Mouse (Mus musculus) brain, embryonic 18.5 days (tissue): ENCODE results near the gene Syt1.

Experiments
- DNase-seq: peaks from one replicate; pipeline ENCODE4 v3.0.0-alpha.2; 2012; ENCODE audit warnings: low read depth, low spot score

Gene Syt1

DNA sequence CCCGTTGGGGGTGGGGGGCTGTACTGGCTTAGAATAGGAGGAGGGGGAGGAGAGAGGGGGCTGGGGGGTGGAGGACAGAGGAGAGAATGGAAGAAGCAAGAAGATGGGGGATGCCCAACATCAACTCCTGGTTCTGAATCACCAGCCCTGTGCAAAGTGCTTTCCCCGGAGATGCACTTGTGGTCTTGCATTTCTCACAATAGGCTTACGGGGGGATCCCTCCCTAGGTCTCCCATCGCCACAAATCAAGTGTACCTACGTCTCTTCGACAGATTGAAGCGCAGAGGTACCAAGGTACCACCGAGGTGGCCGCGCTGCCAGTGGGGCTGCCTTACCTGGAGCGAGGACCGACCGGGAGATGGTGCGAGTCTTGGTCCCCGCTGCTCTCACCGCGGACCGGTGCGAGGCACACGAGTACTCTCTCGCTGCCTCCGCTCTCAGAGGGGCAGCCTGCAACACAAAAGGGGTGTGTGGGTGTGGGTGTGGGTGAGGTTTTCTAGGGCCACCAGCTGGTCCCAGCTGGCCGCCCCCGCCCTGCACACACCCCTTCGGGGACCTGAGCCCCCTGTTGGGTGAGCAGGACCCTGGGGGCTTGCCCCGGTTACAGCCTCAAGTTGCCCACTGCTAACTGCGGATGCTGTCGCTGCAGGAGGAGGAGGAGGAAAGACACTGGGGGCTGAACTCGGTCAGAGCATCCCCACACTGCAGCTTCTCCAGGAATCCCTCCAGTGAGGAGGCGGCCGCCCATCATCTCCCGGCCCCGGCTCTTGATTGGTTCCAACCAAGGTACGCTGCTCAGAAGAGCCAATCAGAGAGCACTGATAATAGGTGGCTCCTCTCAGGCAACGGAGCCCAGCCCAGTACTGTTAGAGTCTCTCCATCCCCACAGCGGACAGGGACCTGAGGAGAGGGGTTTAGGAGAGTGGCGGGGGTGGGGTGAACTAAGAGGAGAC, at the start of gene Syt1:
Gene Syt1, minus strand, starts transcription at position 742 of the 953 bp plus-strand sequence.
- peak; percentile 91 for DNase-seq

DNA sequence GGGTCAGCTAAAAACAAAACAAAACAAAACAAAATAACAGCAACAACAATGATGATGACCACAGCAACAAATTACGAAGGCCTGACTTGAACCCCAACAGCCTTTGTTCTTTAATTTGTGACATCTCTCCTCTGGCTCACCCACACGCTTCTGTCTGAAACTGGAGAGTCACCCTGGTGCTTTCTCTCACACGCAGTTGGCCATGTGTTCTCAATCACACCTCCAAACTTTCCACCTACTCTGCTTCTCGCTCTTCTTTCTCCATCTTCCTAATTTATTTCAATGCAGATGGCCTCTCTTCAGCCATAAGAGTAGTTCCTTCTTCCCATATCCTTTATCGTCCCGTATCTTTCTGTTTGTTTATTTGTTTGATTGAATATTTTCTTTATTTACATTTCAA, 45.7 kb upstream of the Syt1 start:
- no peak for DNase-seq

DNA sequence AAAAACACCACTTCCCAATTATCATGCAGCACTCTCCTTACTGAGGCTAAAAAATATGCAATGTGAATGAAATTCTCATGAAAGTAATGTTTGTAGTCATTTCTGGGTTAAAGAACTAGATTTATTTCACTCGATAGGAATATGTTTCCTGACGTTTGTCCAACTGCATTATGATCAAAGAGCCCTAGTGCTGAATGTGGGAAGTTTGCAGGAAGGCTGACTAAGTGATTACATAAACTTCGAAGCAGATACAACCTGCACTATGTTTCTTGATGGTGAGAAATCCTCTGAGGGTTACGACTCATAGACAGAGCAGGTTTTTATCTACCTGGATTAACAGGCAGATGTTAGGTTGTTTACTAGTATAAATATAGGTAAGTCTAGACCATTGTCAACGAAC, 36.8 kb upstream of the Syt1 start:
- no peak for DNase-seq

DNA sequence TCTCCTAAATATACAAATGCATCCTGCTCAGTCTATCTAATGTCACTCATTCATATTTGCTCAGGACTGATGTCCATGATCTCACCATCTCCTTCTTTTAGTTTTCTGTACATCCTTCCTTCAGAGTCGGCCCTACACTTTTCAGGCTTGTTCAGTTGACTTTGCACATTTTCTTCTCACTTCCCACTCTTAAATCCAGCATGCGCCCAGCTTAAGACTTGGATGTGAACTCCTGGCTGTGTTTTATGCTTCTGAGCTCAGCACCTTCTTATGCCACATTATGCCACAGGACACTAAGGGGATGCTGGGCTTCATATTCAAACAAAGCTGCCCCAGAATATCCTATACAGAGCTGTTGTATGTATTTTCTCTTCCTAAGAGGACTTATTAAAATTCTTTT, 36.2 kb upstream of the Syt1 start:
- no peak for DNase-seq

DNA sequence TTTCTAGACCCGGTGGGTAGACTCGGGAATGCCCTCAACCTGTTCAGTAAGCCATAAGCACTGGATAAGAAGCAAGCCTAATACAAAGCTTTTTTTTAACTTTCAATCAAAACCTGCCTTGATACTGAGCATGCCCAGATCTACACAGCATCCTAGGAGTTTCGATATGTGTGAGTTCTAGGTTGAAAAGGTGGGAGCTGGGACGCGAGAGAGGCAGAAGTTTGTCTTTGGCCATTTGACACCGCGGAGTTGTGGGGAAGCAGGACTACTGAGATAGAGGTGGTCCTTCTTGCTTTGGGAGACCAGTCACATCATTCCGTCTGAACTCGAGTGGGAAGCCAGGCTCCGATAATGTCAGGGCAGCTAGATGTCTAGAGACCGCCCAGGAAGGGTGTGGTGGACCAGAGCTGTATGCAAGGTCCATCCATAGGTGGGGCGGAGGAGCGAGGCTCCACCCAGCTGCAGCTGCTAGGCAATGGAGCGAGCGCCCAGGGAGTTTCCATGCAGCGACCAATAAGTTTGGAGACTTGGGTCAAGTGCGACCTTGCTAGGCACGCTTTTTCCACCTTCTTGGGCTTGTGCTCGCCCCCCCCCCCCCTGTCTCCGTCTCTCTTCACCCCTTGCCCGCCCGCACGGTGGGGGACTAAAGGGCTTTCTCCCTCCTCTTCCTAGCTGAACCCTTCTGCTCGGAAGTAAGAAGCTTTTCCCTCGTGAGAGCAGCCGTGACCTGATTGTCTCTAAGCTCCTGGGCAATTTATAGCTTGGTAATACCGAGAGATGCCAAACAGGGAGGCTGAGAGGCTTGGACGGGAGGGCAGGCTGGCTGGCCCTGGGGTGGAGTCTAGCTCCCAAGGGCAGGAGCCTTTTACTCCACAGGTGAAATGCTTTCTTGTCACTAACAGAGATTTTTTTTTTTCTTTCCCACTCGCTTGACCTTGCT, 714 bp upstream of the Syt1 start:
- DNase-seq = no peak

DNA sequence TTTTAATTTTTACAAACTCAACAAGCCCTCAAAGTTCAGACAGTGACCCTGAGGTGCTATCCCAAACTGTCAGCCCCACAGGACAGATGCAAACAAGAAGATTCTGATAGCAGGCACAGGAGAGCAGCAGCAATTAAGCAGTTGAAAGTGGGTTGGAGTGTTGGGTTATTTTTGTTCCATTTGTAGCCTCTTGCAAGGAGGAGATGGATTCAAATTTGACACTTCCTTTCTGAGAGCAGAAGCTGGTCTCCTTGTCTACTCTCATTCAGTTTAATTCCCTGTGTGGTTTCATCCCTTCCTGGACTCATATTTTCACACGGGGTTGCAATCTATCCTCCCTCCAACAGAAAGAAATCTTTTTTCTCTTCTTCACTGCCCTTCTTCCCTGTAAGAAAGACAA, 951 bp downstream of the Syt1 start:
- DNase-seq = no peak

DNA sequence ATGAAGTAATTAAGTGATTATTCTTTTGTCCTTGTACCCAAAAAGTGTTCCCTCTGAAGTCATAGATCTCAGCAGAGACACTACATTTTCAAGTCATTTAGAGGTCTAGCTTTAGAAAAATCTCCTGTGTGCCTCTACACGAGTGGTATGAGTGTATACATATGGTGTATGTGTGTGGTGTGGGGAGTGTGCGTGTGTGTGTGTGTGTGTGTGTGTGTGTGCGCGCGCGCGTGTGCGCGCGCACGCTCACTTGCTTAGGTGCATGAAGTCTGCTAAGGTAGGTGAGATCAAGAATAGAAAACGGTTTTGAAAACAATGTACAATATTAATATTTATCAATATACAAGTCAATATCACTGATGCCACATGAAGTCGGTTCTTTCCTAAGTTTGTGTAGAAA, 2.3 kb downstream of the Syt1 start:
- no peak for DNase-seq

DNA sequence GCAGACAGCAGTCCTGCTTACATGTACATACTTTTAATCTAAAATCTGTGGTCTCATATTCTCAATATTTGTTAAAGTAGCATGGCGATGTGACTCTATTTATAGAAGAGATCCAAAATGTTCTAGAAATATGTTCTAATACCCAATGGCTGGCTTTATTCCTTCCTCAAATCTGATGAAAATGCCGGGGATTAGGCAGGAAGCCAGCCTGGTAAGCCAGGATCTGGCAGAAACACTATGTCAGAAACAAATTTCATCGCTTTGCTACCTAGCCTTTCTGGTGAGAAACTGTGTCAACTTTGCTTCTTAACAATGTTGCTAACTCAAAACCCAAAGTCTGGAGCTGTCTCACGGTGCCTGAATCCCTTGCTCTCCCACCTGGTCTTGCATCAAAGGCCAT, 7.3 kb downstream of the Syt1 start:
- DNase-seq = no peak

GRCm38 (mm10) chr10:108987250-108987649, 23.5 kb downstream of the Syt1 start:
- no peak for DNase-seq

DNA sequence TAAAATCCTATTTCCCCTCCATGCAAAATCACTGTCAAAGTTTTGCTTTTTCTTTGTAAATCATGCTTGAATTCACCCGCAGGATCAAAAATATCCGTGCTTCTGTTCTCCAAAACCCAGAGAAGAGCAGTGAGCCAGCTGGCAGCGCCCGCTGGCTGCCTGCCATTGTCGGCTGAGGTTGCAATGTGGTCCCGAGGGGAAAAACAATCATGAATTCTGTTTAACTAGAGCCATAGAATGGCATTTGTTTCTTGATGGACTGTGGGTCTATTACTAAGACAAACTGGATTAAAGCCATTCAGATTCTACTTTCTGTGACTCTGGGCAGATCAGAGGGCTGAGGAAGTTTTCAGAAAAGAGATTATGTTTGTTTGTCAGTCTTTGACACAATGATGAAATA, 31.1 kb downstream of the Syt1 start:
- peak; percentile 60 for DNase-seq

DNA sequence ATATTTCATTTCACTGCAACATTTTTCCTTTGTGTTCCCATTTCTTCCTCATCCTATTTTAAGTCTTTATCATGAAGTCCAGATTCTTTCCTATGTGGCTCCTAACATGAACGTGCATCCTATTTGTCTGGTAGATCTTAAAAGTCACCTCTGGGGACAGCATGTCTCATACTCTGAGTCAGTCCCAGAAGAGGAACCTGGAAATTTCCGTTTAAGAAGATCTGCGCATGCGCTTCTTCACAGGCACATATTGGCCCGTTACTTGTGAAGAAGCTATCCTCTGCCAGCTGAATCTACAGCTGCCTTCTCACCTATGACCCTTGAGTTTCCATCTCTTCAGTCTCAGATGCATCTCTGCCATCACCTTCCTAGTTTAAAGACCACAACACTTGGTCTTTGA, 55.8 kb downstream of the Syt1 start:
- DNase-seq = no peak

- DNase-seq = no peak
Measured at GRCm38 (mm10) chr10:108952182-108952581, 58.6 kb downstream of the Syt1 start.

GRCm38 (mm10) chr10:108936838-108937430, 73.8 kb downstream of the Syt1 start:
- no peak for DNase-seq

- DNase-seq = no peak
Measured at GRCm38 (mm10) chr10:108930299-108930698, 80.5 kb downstream of the Syt1 start.

DNA sequence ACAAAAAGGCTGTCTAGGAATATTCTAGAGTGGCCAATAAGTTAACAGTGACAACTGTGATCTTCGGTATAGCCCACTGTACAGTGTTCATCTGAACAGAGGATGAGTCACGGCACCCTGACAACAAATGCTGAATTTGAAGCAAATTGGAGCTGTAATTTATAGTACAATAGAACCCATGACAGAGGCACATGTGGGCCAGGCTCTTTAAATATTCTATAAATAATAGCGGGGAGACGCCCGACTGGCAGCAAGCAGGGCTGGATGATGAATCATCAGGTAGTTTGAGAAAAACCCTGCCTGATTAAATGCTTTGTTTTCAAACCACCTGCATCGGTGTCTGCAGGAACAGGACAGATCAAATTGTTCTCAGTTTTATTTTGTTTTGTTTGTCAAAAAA, 81.1 kb downstream of the Syt1 start:
- DNase-seq = no peak

DNA sequence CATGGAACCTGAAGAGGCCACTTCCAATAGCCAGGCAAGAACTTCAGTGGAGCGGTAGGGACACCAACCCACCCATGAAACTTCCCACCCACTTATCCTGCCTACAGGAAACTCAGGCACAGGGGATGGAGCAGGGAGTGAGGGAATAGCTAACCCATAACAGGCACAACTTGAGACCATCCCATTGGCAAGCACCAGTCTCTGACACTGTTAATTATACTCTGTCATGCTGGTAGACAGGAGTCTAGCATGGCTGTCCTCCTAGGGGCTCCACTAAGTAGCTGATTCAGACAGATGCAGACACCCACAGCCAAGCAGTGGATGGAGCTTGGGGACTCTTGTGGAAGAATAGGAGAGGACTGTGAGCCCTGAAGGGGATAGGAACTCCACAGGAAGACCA, 105.5 kb downstream of the Syt1 start:
- DNase-seq = no peak

DNA sequence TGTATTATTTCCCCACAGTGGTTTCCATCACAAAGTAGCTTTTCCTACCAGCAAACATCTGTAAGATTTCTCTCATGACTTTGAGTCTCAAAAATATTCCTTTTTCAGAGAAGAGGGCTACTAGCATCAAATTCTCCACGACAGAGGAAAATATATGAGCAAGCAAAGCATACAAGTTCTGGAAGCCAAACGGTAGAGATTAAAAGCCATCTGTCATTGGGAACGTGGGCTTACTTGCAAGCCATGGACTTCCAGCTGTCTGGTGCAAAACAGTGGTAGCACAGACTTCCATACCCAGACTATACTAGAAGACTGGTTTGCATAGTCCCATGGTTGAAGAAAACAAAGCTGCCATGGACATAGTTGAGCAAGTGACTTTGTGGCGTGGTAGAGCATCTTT, 106.4 kb downstream of the Syt1 start:
- DNase-seq = no peak

- DNase-seq = no peak
Measured at GRCm38 (mm10) chr10:108896529-108896928, 114.3 kb downstream of the Syt1 start.

GRCm38 (mm10) chr10:108893288-108893687, 117.5 kb downstream of the Syt1 start:
- no peak for DNase-seq

GRCm38 (mm10) chr10:108892441-108892840, 118.3 kb downstream of the Syt1 start:
- DNase-seq = no peak

- DNase-seq = no peak
Measured at GRCm38 (mm10) chr10:108889084-108889483, 121.7 kb downstream of the Syt1 start.

DNA sequence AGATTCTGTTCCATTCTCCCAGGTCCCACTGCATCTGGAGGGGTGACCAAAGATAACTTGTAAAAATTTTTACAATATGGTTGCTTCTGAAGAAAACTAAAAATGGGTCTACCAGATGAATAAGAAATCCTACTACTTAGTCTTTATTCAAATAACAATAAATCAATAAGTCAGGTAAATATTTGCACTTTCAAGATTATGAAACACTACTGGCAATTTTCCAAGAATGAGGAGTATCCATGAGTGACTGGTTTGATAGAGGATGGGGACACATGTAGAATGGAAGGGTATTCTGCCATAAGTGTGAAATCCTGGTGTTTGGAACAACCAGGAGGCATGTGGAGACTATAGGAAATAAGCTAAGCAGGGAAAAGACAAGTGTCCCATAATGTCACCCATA, 124.0 kb downstream of the Syt1 start:
- DNase-seq = no peak
